Mouse (Mus musculus) kidney, adult 2 months (tissue): Measurements from ENCODE around the gene Slc10a7.

Experiments used
- CTCF ChIP-seq: fragments of 200-500 bp; conservative IDR thresholded peaks from 2 replicates; pipeline ENCODE4 v1.5.1; 2011; ENCODE audit warnings: low read depth, mild to moderate bottlenecking, control low read depth, low read length, moderate library complexity, mixed read lengths; ENCODE audit not compliant: insufficient read depth, insufficient read length
- POLR2A ChIP-seq: fragments of 200-500 bp; IDR thresholded peaks from one replicate; pipeline ENCODE4 v1.6.1; 2011; ENCODE audit warnings: low read depth, low read length, control low read depth

DNA sequence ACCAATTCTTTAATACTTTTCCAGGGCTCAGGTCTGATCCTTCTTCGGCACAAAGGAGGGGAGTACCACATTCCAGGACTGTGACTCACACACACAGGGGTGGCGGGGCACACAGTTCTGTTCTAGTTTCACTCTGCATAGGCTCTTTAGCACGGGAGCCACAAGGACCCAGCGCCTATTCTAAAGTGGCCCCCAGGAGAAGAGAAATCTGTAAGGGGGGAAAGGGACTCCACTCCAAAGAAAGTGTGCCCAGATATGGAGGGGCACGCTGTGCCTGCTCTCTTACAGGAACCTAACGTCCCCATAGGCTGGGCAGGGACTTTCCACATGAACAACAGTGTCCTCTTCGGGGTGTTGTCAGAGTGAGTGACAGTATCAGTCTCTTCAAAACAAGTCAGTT is 262.1 kb downstream of the Slc10a7 start:
- no peak for TF ChIP-seq CTCF
- TF ChIP-seq POLR2A = no peak
